Mouse (Mus musculus): Measurements from ENCODE around the gene Hspa1b. TPM values are rescaled to one million over a fixed set of nuclear protein-coding genes. Genes with fewer than 3 reads are reported as not detected.
"Not testable (repeated sequence)": the region's sequence is repeated elsewhere in the genome, so short reads cannot be mapped to it uniquely, and the experiment has no call there.

Hspa1b gene
- total RNA-seq, 2 experiments from 2014 or later: 2.8 to 4.5 TPM

GRCm38 (mm10) chr17:34957966-34958365, 1.1 kb downstream of the Hspa1b start:
- intact Hi-C loops (cut with DNase I); DNase-seq: not testable (repeated sequence)

GRCm38 (mm10) chr17:34957291-34957690, 1.7 kb downstream of the Hspa1b start:
- intact Hi-C loops (cut with DNase I); DNase-seq: not testable (repeated sequence)

- intact Hi-C loops (cut with DNase I): no loop called here
- DNase-seq: no peak
Measured at GRCm38 (mm10) chr17:34956340-34956739, 2.7 kb downstream of the Hspa1b start.

GRCm38 (mm10) chr17:34955884-34956283, 3.2 kb downstream of the Hspa1b start:
- intact Hi-C loops (cut with DNase I): loop anchor here (1.0 kb wide), 1 partner anchor 22 kb away; no protein-coding TSS in a partner anchor
- DNase-seq: no peak

GRCm38 (mm10) chr17:34954831-34955230, 4.2 kb downstream of the Hspa1b start:
- intact Hi-C loops (cut with DNase I): loop anchor here (1.0 kb wide), 1 partner anchor 23 kb away; no protein-coding TSS in a partner anchor
- no peak for DNase-seq

GRCm38 (mm10) chr17:34953904-34954303, 5.1 kb downstream of the Hspa1b start:
- intact Hi-C loops (cut with DNase I): no loop called here
- no peak for DNase-seq

- intact Hi-C loops (cut with DNase I): no loop called here
- DNase-seq: no peak
Measured at GRCm38 (mm10) chr17:34953258-34953657, 5.8 kb downstream of the Hspa1b start.

- DNase-seq: peak; percentile 89
- intact Hi-C loops (cut with DNase I): loop anchor here (1.0 kb wide), 1 partner anchor 29 kb away; the partner anchor contains the start of gene Lsm2
Measured at GRCm38 (mm10) chr17:34952378-34953040, 6.5 kb downstream of the Hspa1b start.

- DNase-seq: no peak
- intact Hi-C loops (cut with DNase I): loop anchor here (1.0 kb wide), 1 partner anchor 29 kb away; the partner anchor contains the start of gene Lsm2
Measured at GRCm38 (mm10) chr17:34951636-34952377, 7.2 kb downstream of the Hspa1b start.

- intact Hi-C loops (cut with DNase I): no loop called here
- DNase-seq: no peak
Measured at GRCm38 (mm10) chr17:34950514-34951455, 8.3 kb downstream of the Hspa1b start.

- intact Hi-C loops (cut with DNase I): no loop called here
- no peak for DNase-seq
Measured at GRCm38 (mm10) chr17:34949553-34949969, 9.5 kb downstream of the Hspa1b start.

- intact Hi-C loops (cut with DNase I); DNase-seq: not testable (repeated sequence)
Measured at GRCm38 (mm10) chr17:34948721-34949552, 10.1 kb downstream of the Hspa1b start.

- intact Hi-C loops (cut with DNase I): loop anchor here (2.0 kb wide), 2 partner anchors 17 to 93 kb away; partner anchors contain the start of gene Neu1
Measured at GRCm38 (mm10) chr17:34947606-34948005, 11.4 kb downstream of the Hspa1b start.

GRCm38 (mm10) chr17:34946486-34947140, 12.4 kb downstream of the Hspa1b start:
- intact Hi-C loops (cut with DNase I): loop anchor here (2.0 kb wide), 2 partner anchors 16 to 92 kb away; partner anchors contain the start of gene Neu1
- no peak for DNase-seq

More at GRCm38 (mm10) chr17:34947606-34948005, 11.4 kb downstream of the Hspa1b start:
- DNase-seq: no peak

- intact Hi-C loops (cut with DNase I): no loop called here
- DNase-seq: no peak
Measured at GRCm38 (mm10) chr17:34944362-34944761, 14.7 kb downstream of the Hspa1b start.

- DNase-seq: no peak
- intact Hi-C loops (cut with DNase I): no loop called here
Measured at GRCm38 (mm10) chr17:34943128-34943815, 15.8 kb downstream of the Hspa1b start.

GRCm38 (mm10) chr17:34941344-34942041, 17.5 kb downstream of the Hspa1b start:
- intact Hi-C loops (cut with DNase I): no loop called here
- no peak for DNase-seq

Measured in heart, postnatal 36 days (tissue).